Comparison of ENCODE assay signal across 26 mouse cellular contexts in genomic region chr8:90928412-90928811, GRCm38 (mm10).
"Had no signal": no experiment of that assay in that cellular context is flagged by ENCODE, and none has a peak within 500 bp of the region (broad histone marks: within the 10 kb centered on the region; RNA-seq: fewer than 3 reads in every experiment).

No protein-coding gene starts in this region.

- H3K4me3 ChIP-seq: embryonic facial prominence, embryonic 10.5 days; embryonic facial prominence, embryonic 12.5 days; embryonic facial prominence, embryonic 13.5 days; embryonic facial prominence, embryonic 15.5 days; erythroblast, embryonic 14.5 days; forebrain, embryonic 10.5 days; forebrain, embryonic 12.5 days; forebrain, embryonic 13.5 days; forebrain, embryonic 15.5 days; gastrocnemius, adult 2 months; heart, adult 2 months; heart, embryonic 10.5 days had no signal

- DNase-seq: cerebellum, adult 9-11 months; cerebellum, postnatal 10 days; cerebellum, postnatal 14 days; cerebellum, postnatal 25 days; cerebellum, postnatal 36 days; embryo, embryonic 11 days; forebrain, postnatal 0 days; gastrocnemius, adult 2 months; gastrocnemius, postnatal 10 days; gastrocnemius, postnatal 14 days; gastrocnemius, postnatal 25 days; gastrocnemius, postnatal 36 days; heart, adult 11 months; heart, adult 18-20 months; heart, adult 2 months had no signal

- ATAC-seq: forebrain, embryonic 13.5 days; forebrain, embryonic 15.5 days; forebrain, postnatal 0 days had no signal

- H3K9ac ChIP-seq: embryonic facial prominence, embryonic 12.5 days; embryonic facial prominence, embryonic 13.5 days; embryonic facial prominence, embryonic 15.5 days; forebrain, embryonic 12.5 days; forebrain, embryonic 13.5 days; forebrain, embryonic 15.5 days; forebrain, postnatal 0 days had no signal

- H3K4me2 ChIP-seq: embryonic facial prominence, embryonic 12.5 days; embryonic facial prominence, embryonic 13.5 days; embryonic facial prominence, embryonic 15.5 days; forebrain, embryonic 12.5 days; forebrain, embryonic 13.5 days; forebrain, embryonic 15.5 days; heart, embryonic 11.5 days had no signal

- H3K9me3 ChIP-seq: embryonic facial prominence, embryonic 10.5 days; embryonic facial prominence, embryonic 12.5 days; embryonic facial prominence, embryonic 13.5 days; embryonic facial prominence, embryonic 15.5 days; forebrain, embryonic 10.5 days; forebrain, embryonic 12.5 days; forebrain, embryonic 13.5 days; forebrain, embryonic 15.5 days; heart, embryonic 10.5 days had no signal

- H3K27ac ChIP-seq: embryonic facial prominence, embryonic 10.5 days; embryonic facial prominence, embryonic 12.5 days; embryonic facial prominence, embryonic 13.5 days; embryonic facial prominence, embryonic 15.5 days; forebrain, embryonic 10.5 days; forebrain, embryonic 12.5 days; forebrain, embryonic 13.5 days; forebrain, embryonic 15.5 days; gastrocnemius, adult 2 months; heart, adult 2 months; heart, embryonic 10.5 days had no signal

- H3K27me3 ChIP-seq: embryonic facial prominence, embryonic 12.5 days; embryonic facial prominence, embryonic 13.5 days; embryonic facial prominence, embryonic 15.5 days; forebrain, embryonic 12.5 days; forebrain, embryonic 13.5 days; forebrain, embryonic 15.5 days had no signal

- H3K36me3 ChIP-seq: forebrain, embryonic 12.5 days had no signal

- H3K4me1 ChIP-seq: embryonic facial prominence, embryonic 13.5 days; embryonic facial prominence, embryonic 15.5 days; forebrain, embryonic 12.5 days; forebrain, embryonic 15.5 days had no signal
